Mouse (Mus musculus): ENCODE measurements at regions not wholly inside any gene's neighbourhood (a gene's known extent, or its start where the extent isn't known, plus 50 kb on each side); places are given as distances from the start of the nearest gene placed in this dataset.

- no peak for TF ChIP-seq NRF1 (IDR thresholded peaks at IDR 0.05; ENCODE audit: low read depth, low read length)
- no peak for TF ChIP-seq CTCF (conservative IDR thresholded peaks at IDR 0.05 in 1 of 2, IDR thresholded peaks at IDR 0.05 in 1 of 2; ENCODE audit: low read depth in 2 of 2, low read length in 2 of 2)
- TF ChIP-seq MXI1 (IDR thresholded peaks at IDR 0.05; ENCODE audit: low read depth, low read length), result no peak
- TF ChIP-seq E2F4 (IDR thresholded peaks at IDR 0.05; ENCODE audit: insufficient replicate concordance, low read depth, low read length), result no peak
- TF ChIP-seq EP300 (IDR thresholded peaks at IDR 0.05; ENCODE audit: low read length), result no peak
- TF ChIP-seq MYC (IDR thresholded peaks at IDR 0.05; ENCODE audit: low read depth, low read length), result no peak
- TF ChIP-seq POLR2A (IDR thresholded peaks at IDR 0.05; ENCODE audit: low read depth, low read length), result no peak
- TF ChIP-seq IRF4 (IDR thresholded peaks at IDR 0.05; ENCODE audit: low read depth, low read length), result no peak
Measured at GRCm38 (mm10) chr7:71092301-71092700, 259.0 kb downstream of the Gm10295 start.

Data from CH12.LX (cell line).